Mouse (Mus musculus) bone marrow, adult 2 months (tissue): ENCODE measurements around the gene Esrrg. TPM values are rescaled to one million over a fixed set of nuclear protein-coding genes. Genes with fewer than 3 reads are reported as not detected.

Experiments used
- H3K27ac ChIP-seq: fragments of 200-500 bp; 2 replicates; pipeline ENCODE4 v1.5.1; 2012; ENCODE audit warnings: low read depth, mild to moderate bottlenecking, control low read depth, inconsistent platforms, low read length; ENCODE audit not compliant: control insufficient read depth, poor library complexity, insufficient read depth
- H3K4me1 ChIP-seq: fragments of 200-500 bp; 2 replicates; pipeline ENCODE4 v1.6.1; 2011; ENCODE audit warnings: low read length; ENCODE audit not compliant: control insufficient read depth, insufficient read depth
- H3K4me3 ChIP-seq: fragments of 200-500 bp; replicated peaks from 2 replicates; pipeline ENCODE3; 2011; ENCODE audit warnings: mild to moderate bottlenecking, low read depth, low read length, control low read depth; ENCODE audit not compliant: control insufficient read depth
- CTCF ChIP-seq: fragments of 200-500 bp; IDR thresholded peaks from 2 replicates; pipeline ENCODE4 v1.5.1; 2011; ENCODE audit warnings: low read length, control low read depth; ENCODE audit not compliant: control insufficient read depth, insufficient read depth
- POLR2A ChIP-seq: fragments of 200-500 bp; IDR thresholded peaks from 2 replicates; pipeline ENCODE4 v1.6.1; 2011; ENCODE audit warnings: low read depth, mild to moderate bottlenecking, control low read depth, low read length, borderline replicate concordance; ENCODE audit not compliant: control insufficient read depth
- WGBS: fragments of 180-500 bp; shearing (Covaris S2); methylation state at CpG from one replicate; pipeline ENCODE4 v1.1.7; 2018; 5-methylcytosine and 5-hydroxymethylcytosine counted together
- polyA plus RNA-seq: library from polyadenylated mRNA; stranded (reverse); fragments of >200 nt; gene quantifications from 2 replicates; pipeline ENCODE4 v1.2.4, GENCODE M21; 2011; ENCODE audit warnings: low replicate concordance; ENCODE audit not compliant: missing spikeins, insufficient read depth, insufficient read length

The Esrrg gene
- polyA plus RNA-seq: not detected in 2 replicates

DNA sequence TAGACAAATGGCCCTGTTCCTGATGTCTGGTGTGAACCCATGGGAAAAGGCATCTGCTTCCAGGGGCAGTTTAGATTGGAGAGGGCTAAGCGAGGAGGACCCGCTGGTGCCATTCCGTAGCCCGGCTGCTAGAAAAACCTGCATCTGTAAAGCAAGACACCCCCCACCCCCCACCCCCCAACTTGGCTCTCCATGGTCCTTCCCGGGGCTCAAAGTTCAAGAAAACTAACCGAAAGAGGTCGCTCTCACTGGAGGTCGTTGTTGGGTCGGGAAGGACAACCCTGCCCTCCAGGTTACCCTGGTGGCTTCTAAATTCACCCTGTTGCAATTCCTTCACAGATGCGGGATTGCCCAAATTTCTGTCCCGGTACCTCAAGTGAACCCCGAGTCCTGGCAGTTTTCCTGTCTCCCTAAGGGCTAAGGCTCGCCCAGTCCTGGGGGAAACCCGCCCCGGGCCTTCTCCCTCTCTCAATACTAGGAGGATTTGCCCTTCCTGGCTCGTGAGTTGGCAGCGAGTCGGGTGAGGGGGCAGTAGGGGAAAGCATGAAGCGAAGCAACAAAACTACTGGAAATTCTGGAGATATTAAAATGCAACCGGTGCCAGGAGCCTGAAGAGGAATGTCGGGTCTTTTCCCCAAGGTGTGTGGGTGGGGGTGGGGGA is at the start of gene Esrrg:
Gene Esrrg (plus strand): TSS at position 531 of the 661 bp plus-strand sequence.
- WGBS: 4% methylated on average over 21 of the region's 21 CpGs
- H3K4me3 ChIP-seq: no peak within 1 kb of the TSS
- TF ChIP-seq CTCF: no peak
- no peak for TF ChIP-seq POLR2A
- no peaks in the 10 kb centered on the region for H3K4me1 ChIP-seq
- H3K27ac ChIP-seq: no peak within 1 kb of the TSS; the same call in 1 of the 2 replicates

- H3K4me3 ChIP-seq: no peak overlapping the region
- no peak for TF ChIP-seq CTCF
- TF ChIP-seq POLR2A: no peak
- H3K4me1 ChIP-seq: no peaks in the 10 kb centered on the region
- H3K27ac ChIP-seq: no peak overlapping the region
These were observed 24.6 kb upstream of the Esrrg start for GRCm38 (mm10) chr1:187583982-187584381.

- Histone ChIP-seq H3K4me1 (no peaks in the 10 kb centered on the region), H3K27ac (no peak overlapping the region), H3K4me3 (no peak overlapping the region)
- 61% methylated on average over 8 of the region's 8 CpGs for WGBS
- TF ChIP-seq CTCF (no peak), POLR2A (no peak)
These were observed 22.0 kb upstream of the Esrrg start for GRCm38 (mm10) chr1:187586541-187587075.

DNA sequence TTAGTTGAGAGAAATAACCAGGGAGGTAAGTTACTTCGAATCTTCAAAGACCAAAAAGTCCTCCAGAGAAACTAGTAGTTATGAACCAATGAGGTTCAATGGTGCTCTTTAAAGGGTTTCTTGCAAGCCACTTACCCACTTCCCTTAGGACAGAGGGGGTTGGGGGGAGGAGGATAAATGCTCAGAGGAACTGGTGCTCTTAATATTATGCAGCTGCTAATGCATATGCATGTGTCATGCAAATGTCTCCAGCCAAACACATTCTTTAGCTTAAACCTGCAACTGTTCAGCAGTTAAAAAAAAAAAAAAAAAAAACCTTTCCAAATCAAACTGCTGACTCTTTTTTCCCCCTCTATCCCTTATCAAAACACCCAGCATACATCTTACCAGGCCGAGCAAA is 5.6 kb upstream of the Esrrg start:
- no peak for TF ChIP-seq CTCF
- TF ChIP-seq POLR2A: no peak
- H3K4me3 ChIP-seq: no peak overlapping the region
- H3K27ac ChIP-seq: no peak overlapping the region
- whole genome bisulfite sequencing: 44% methylated on average over 2 of the region's 2 CpGs
- no peaks in the 10 kb centered on the region for H3K4me1 ChIP-seq

DNA sequence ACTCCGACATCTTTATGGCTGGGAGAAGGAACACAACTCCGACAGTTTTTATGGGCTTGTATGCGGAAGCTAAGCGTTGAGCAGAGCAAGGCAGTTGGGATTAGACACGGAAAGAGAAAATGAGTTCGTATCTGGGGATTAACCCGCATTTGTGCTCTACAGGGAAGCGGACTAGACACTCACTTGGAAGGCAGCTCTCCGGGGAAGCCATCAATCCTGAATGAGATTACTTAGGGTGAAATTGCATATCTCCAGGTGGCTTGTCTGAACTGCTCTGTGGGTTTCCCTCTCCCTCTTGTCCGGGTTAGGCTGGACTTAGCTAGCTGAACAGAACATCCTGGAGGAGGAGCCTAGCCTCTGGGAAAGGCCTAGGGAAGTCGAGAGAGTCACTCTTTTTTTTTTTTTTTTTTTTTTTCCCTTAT is 4.5 kb upstream of the Esrrg start:
- no peak overlapping the region for H3K27ac ChIP-seq
- H3K4me3 ChIP-seq: no peak overlapping the region
- WGBS: 12% methylated on average over 11 of the region's 11 CpGs
- no peaks in the 10 kb centered on the region for H3K4me1 ChIP-seq
- TF ChIP-seq POLR2A (no peak), CTCF (no peak)

- Histone ChIP-seq H3K4me1 (no peaks in the 10 kb centered on the region), H3K4me3 (no peak overlapping the region), H3K27ac (no peak overlapping the region)
- WGBS: 14% methylated on average over 24 of the region's 24 CpGs
- TF ChIP-seq CTCF (no peak), POLR2A (no peak)
These were observed 3.8 kb upstream of the Esrrg start for GRCm38 (mm10) chr1:187604691-187605310.

- no peak for TF ChIP-seq POLR2A
- TF ChIP-seq CTCF: no peak
- H3K27ac ChIP-seq: no peak overlapping the region
- no peak overlapping the region for H3K4me3 ChIP-seq
- 5% methylated on average over 32 of the region's 32 CpGs for WGBS
- no peaks in the 10 kb centered on the region for H3K4me1 ChIP-seq
These were observed 3.0 kb upstream of the Esrrg start for GRCm38 (mm10) chr1:187605391-187606270.

DNA sequence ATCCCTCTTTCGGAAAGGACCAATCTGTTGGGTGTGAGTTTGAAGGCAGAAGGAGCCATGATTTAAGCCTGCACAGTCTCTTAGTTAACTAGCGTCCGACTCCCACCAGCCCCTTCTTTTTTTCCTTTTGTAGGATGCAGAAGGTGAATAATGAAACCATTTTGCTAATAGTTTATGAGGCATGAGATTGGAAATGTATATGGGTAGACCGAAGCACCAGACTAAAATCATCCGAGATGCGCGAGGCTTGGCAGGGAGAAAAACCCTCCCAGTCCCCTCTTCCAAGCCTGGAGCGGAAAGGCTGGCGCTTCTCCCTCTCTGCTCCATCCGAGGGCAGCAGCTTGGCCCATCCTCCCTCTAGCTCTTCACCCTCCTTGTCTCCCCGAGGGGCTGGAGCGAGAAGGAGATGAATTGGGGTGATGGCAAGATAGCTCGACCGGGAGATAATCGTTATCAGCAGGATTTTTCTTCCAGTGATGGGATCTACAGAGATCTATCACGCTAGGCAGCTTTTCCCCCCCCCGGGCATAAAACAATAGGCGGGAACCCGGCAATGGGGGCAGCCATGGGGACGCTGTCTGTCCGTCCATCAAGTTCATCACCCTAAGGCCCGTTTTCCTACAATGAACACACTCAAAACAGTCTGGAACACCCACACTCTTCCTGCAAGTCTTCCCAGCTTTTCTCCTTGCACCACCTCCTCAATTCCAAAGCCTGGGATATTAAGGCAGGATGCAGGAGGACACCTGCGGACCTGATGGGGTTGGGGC is 2.1 kb upstream of the Esrrg start:
- Histone ChIP-seq H3K4me1 (no peaks in the 10 kb centered on the region), H3K27ac (no peak overlapping the region), H3K4me3 (no peak overlapping the region)
- WGBS: 8% methylated on average over 23 of the region's 23 CpGs
- TF ChIP-seq POLR2A (no peak), CTCF (no peak)
